Mouse (Mus musculus): ENCODE measurements at regions not wholly inside any gene's neighbourhood (a gene's known extent, or its start where the extent isn't known, plus 50 kb on each side); places are given as distances from the start of the nearest gene placed in this dataset.

DNA sequence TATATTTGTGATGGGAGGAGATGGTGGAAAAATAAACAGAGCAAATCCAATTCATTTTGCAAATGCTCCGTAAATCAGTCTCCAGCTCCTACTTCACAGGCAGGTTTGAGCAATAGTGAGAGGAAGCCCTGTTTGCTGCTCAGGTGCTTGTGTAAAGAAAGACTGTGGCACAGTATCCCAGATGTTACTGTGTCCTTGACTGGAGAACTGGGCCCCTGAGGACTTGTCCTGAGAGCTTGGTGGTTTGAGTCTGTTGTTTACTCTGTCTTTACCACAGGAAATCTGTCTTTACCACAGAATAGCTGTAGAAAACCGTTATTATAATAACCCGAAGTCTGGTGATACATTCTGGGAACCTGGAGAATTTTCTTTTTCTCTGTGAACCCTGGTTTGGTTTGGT lies 112.4 kb downstream of the Olfr721-ps1 start:
- TF ChIP-seq CTCF (IDR thresholded peaks at IDR 0.05; ENCODE audit: low read depth, low read length) (no peak), POLR2A (IDR thresholded peaks at IDR 0.05; ENCODE audit: insufficient read depth, low read length) (no peak)

Data from ES-Bruce4 (cell line).